Mouse (Mus musculus) adrenal gland, postnatal 10 days (tissue): ENCODE data around the gene Lrrc56. TPM values are rescaled to one million over a fixed set of nuclear protein-coding genes. Genes with fewer than 3 reads are reported as not detected.

Source experiments
- DNase-seq: peaks from one replicate; pipeline ENCODE4 v3.0.0; 2021; ENCODE audit warnings: mixed read lengths
- total RNA-seq, 2 experiments: library from RNA; stranded (reverse); gene quantifications; 2 replicates each; pipeline ENCODE4 v1.2.3; 2021

Gene Lrrc56
- total RNA-seq, 2 experiments from 2014 or later, result 6.8 to 8.6 TPM

DNA sequence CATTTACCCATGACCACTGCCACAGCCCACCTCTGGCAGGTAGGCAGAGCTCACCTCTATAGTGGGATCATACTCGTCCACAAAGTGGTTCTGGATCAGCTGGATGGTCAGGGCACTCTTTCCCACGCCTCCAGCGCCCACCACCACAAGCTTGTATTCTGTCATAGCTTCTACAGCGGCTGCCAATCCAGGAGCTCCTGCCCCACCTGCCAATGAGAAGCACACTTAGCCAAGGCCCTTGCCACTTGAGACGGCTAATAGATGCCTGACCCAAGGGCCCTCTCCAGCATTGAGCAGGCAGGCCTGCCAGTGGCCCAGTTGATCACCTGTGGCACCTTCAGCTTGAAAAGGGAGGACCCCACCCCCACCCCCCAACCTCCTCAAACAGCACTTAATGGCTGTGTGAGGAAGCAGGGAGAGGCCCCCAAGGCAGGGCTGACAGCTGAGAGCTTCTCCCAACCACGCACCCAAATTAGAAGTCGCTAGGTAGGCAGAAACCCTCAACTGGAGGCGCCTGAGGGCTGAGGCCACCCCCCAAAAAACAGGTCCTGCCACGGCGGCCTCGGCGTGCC lies 1.1 kb upstream of the Lrrc56 start:
- no peak for DNase-seq

DNA sequence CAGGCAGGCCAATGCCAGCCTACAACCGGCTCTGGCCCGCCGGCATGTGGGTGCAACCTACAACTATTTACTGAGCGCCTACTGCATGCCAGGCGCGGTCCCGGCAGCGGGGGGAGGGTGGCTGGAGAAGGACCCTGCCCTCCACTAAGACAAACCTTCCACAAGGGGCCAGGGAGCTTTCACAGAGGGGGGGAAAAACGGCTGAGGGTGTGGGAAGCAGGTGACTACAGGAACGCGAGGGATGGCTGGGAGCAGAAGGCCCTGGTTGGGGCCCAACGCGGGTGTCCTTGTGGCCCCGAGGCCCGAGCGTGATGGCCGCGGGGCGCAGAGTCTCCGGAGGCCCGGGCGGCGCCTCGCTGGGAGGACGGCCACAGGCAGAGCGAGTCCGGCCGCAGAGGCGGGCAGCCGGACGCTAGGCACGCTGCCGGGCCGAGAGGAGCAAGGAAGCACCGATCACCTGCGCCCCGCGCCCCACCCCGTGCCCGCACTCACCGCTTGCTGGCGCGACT lies 555 bp upstream of the Lrrc56 start:
- DNase-seq, result no peak

- DNase-seq, result no peak
These were observed 452 bp downstream of the Lrrc56 start for GRCm38 (mm10) chr7:141194409-141194808.

DNA sequence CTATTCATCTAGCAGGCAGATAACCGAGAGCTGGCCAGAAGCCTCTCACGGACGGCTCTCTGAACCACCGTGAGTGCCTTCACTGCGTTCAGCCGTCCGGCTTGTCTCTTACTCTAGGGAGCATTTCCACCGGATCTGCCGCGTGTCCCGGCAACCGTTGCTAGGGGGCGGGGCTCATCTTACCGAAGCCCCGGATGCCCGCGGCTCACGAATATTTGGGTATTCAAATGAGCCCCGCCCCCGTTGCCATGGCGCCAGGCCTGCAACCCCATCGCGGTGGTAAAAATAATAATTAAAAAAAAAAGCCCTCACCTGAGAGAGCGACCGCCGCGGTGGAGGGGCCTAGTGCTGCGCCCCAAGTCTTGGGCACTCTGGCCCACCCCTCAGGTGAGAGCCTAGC lies 873 bp downstream of the Lrrc56 start:
- peak; percentile 94 for DNase-seq

GRCm38 (mm10) chr7:141195754-141196153 lies 1.8 kb downstream of the Lrrc56 start:
- no peak for DNase-seq

GRCm38 (mm10) chr7:141196619-141197282 lies 2.8 kb downstream of the Lrrc56 start:
- DNase-seq, result no peak

- DNase-seq, result no peak
These were observed 4.2 kb downstream of the Lrrc56 start for GRCm38 (mm10) chr7:141198121-141198520.

DNA sequence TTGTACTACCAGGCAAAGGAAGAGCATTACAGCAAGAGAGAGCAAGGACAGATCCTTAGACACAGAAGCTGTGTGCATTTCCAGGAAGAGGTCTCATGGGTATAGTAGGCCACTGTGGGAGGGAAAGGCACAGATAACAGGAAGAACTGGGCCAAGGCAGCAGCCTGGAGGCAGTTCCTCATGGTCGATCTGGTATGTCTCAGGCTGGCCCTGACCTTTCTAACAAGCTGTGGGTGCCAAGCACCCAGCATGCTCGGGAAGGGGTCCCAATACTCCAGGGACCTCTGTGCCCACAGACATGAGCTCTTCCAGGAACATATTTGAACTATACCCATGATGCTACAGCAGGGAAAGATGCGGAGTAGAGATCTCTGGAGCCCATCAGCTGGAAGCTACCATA lies 10.6 kb downstream of the Lrrc56 start:
- DNase-seq, result peak; percentile 19

- no peak for DNase-seq
These were observed 11.5 kb downstream of the Lrrc56 start for GRCm38 (mm10) chr7:141205504-141205903.

- DNase-seq, result no peak
These were observed 12.4 kb downstream of the Lrrc56 start for GRCm38 (mm10) chr7:141206182-141206937.

DNA sequence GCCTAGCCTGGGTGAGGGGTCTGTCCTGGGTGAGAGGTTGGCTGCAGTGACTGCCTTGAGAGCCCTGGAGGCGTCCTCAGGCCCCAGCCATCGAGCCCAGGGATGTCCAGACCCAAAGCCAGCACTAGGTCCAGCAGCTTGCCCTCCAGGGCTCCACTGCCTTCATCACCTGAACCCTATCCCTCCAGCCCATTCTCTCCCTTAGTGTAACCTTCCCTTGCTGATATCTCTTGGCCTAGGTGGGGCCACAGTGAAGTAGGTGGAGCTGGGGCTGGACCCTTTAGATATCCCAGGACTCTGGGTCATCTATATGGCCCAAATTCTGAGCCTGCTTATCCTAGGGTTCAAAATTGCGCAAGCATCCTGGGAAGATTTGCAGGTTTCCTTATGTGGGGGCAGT lies 15.6 kb downstream of the Lrrc56 start:
- DNase-seq, result no peak

GRCm38 (mm10) chr7:141210137-141210536 lies 16.2 kb downstream of the Lrrc56 start:
- DNase-seq, result no peak

DNA sequence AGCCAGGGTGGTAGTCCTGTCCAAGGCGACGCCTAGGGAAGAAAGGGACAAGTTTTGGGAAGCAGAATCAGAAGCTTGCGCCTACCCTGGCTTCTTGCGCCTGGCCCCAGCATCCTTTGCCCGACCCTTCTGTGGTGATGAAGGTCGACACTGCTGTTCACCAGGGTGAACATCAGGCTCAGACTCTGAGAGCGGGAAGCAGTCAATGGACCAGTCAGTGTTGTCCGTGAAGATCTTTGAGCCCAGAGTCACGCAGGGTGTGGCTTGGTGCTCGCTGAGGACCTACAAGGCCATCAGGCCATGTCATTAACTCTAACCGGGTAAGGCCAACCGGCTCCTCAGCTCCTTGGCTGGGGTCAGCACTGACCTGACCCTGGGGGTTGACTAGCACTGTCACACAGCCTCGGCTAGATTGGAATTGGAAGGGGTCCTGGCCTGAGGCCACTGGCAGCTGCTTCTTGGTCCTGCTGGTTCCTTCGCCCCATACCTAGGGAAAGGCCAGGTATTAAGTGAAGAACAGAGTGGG lies 16.7 kb downstream of the Lrrc56 start:
- DNase-seq, result no peak

DNA sequence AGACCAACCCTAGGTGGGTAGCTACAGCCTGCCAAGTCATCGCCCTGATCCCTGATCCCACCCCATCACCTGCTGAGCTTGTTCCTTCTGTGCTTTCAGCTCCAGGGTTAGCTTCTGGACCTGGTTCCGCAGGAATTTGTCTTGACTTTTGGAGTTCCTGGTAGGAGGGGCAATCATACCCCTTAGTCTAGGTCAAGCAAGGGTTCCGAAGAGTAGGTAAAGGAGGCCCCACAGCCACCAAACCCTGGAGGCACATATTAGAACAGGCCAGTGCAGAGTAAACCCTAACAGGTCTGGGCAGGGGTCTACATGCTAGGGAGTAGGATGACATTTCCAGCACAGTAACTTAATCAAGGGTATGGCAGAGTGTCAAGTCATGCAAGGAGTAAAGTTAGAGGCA lies 19.2 kb downstream of the Lrrc56 start:
- DNase-seq, result no peak

DNA sequence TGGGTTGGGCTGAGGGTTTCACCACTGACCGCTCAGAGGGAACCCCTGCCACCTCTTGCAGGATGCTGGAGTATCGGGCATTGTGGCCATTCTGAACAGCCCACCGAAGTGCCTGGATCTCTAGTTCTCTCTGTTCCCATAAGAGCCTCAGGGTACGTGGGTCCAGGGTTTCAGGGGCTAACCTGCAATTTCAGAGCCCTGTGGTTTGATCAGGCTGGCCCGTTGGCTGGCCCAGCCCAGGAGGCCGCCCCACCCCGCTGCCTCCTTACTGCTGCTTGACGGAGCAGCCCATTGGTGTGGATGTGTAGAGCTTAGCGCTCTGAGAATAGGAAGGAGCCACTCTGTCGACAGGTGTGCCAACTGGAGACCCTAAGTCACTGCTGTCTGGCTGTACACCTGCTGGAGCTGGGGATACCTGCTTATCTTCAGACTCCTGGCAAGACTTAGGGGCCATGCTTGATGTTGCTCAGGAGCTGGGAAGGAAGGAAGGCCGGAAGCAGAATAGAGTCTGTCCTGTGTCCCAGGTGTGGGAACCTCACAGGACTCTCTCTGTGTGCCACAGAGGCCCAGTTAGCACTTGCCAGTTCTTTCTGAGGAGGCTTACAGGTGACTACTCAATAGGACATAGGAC lies 19.8 kb downstream of the Lrrc56 start, which contains the start of gene Lmntd2:
Lmntd2 (minus strand) TSS at position 476 of the 631 bp plus-strand sequence.
- no peak for DNase-seq

DNA sequence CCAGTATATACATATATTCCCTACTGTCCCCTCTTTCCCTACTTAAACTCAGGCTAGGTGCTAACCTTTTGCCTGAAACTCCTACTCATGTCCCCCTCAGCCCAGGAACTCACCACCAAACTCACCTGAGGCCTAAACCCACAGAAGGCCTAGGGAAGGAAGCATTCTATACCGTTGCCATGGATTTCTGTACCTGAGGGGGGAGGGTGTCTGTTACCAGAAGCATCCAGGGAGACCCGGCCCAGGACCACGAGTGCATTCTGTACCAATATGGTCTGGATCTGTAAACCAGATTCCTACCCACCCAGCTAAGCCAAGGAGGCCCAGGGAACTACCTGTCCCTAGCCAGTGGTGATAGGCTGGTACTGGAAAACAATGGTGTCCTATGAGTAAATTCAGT lies 20.4 kb downstream of the Lrrc56 start:
- DNase-seq, result no peak

DNA sequence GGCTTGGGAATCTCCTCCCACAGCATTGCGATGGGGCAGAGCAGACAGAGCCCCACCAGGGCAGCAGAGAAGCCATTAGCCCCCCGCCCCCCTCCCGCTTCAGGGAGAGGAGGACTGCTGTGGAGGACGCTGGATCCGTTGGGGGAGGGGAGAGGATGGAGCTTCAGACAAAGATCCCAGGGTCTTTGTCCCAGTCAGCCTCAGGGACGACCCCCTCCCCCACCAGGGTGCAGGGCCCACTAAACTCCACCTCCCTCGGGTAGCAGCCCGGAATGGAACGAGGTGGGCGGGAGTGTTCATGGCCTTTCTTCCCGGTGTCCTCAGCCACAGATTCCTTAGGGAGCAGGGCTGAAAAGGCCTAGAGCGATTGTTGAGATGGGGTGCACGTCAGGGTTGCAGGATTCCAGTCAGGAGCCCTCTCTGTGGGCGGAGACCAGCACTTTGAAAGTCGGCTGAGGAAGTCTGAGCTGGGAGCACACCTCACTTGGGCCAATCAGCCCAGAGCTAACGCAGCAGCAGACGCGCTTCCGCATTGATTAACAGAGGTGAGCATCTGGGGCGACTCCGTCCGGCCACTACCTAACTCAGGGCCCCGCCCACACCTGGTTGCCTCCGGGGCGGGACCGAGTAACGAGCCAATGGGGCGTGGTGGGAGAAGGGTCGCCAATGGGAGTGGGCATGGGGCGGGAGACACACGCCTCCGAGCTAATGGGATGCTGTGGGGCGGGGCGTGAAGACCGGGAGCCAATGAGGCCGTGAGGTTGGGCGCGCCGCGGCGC lies 21.3 kb downstream of the Lrrc56 start, which contains the start of gene Rassf7:
Rassf7 (plus strand) TSS at position 760 of the 779 bp plus-strand sequence.
- DNase-seq, result peak; percentile 94

- DNase-seq, result peak; percentile 67
These were observed 22.1 kb downstream of the Lrrc56 start for GRCm38 (mm10) chr7:141215880-141216733.

- DNase-seq, result no peak
These were observed 22.9 kb downstream of the Lrrc56 start for GRCm38 (mm10) chr7:141216894-141217293.

DNA sequence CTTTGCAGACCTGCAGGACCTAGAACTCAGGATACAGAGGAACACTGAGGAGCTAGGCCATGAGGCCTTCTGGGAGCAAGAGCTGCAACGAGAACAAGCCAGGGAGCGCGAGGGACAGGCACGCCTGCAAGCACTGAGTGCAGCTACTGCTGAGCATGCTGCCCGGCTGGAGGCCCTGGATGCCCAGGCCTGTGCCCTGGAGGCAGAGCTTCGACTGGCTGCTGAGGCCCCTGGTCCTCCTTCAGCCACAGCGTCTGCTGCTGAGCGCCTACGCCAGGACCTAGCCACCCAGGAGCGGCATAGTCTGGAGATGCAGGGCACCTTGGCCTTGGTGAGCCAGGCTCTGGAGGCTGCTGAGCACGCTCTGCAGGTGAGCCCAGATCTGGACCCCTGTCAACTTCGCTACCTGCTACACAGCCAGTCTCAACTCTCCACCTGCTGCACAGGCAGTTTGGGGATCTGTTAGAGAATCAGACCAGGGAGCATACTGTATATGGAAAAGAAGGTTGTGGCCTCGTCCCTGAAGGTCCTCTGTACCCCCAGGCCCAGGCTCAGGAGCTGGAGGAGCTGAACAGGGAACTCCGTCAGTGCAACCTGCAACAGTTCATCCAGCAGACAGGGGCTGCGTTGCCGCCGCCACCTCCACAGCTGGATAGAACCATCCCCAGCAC lies 23.5 kb downstream of the Lrrc56 start:
- no peak for DNase-seq
